Mouse (Mus musculus) C2C12 (cell line): ENCODE measurements at regions not wholly inside any gene's neighbourhood (a gene's known extent, or its start where the extent isn't known, plus 50 kb on each side); places are given as distances from the start of the nearest gene placed in this dataset.

Source experiments
- CEBPB ChIP-seq: IDR thresholded peaks from one replicate; pipeline ENCODE4 v1.6.1; 2011; ENCODE audit warnings: low read depth, mild to moderate bottlenecking, control low read depth, moderate library complexity
- CTCF ChIP-seq: IDR thresholded peaks from one replicate; pipeline ENCODE4 v1.5.1; 2011; ENCODE audit not compliant: control insufficient read depth, insufficient read depth, insufficient read length
- FOSL1 ChIP-seq: IDR thresholded peaks from one replicate; pipeline ENCODE4 v1.8.0; 2011; ENCODE audit warnings: mild to moderate bottlenecking, low read length; ENCODE audit not compliant: poor library complexity, insufficient read depth, severe bottlenecking
- MAX ChIP-seq: IDR thresholded peaks from one replicate; pipeline ENCODE4 v1.6.1; 2011; ENCODE audit warnings: mild to moderate bottlenecking, control low read depth
- MYOD1 ChIP-seq: IDR thresholded peaks from one replicate; pipeline ENCODE4 v1.6.1; 2011; ENCODE audit warnings: low read depth; ENCODE audit not compliant: control insufficient read depth, insufficient read length
- MYOG ChIP-seq: IDR thresholded peaks from one replicate; pipeline ENCODE4 v1.6.1; 2011; ENCODE audit not compliant: control insufficient read depth, insufficient read length; ENCODE audit errors: extremely low read depth
- USF1 ChIP-seq: IDR thresholded peaks from one replicate; pipeline ENCODE4 v1.6.1; 2011; ENCODE audit warnings: low read depth, mild to moderate bottlenecking, control low read depth, moderate library complexity

- TF ChIP-seq CTCF (no peak), USF1 (no peak), MAX (no peak), MYOG (no peak), CEBPB (no peak), FOSL1 (no peak), MYOD1 (no peak)
Observed at GRCm38 (mm10) chr10:96408250-96408649, 208.6 kb upstream of the Btg1 start.
